Mouse (Mus musculus) gastrocnemius, adult 2 months (tissue): ENCODE data around the gene Nit2. TPM values are rescaled to one million over a fixed set of nuclear protein-coding genes. Genes with fewer than 3 reads are reported as not detected.
"Not testable (repeated sequence)": the region's sequence is repeated elsewhere in the genome, so short reads cannot be mapped to it uniquely, and the experiment has no call there.

Experiments
- DNase-seq: peaks from one replicate; pipeline ENCODE4 v3.0.0; 2022
- H3K27ac ChIP-seq: fragments of 200-600 bp; 2 replicates; pipeline ENCODE4 v1.8.1; 2022; ENCODE audit warnings: mild to moderate bottlenecking
- H3K4me3 ChIP-seq: fragments of 200-600 bp; 2 replicates; pipeline ENCODE4 v1.8.1; 2022; ENCODE audit warnings: mild to moderate bottlenecking, moderate library complexity
- CTCF ChIP-seq: fragments of 200-600 bp; IDR thresholded peaks from 2 replicates; pipeline ENCODE4 v1.8.1; 2022; ENCODE audit warnings: antibody characterized with exemption, mild to moderate bottlenecking, moderate library complexity
- intact Hi-C: fragments of 180-260 bp; cut with DNase I; formaldehyde crosslinking; loops from one replicate; pipeline ENCODE4 v1.15.1; 2025
- total RNA-seq, 2 experiments: library from RNA; stranded (reverse); gene quantifications; 2 replicates each; pipeline ENCODE4 v1.2.3; 2021

Gene Nit2
- total RNA-seq, 2 experiments from 2014 or later = 22.7 to 24.3 TPM

GRCm38 (mm10) chr16:57177254-57177653 is 10.1 kb upstream of the Nit2 start:
- intact Hi-C loops = no loop called here

DNA sequence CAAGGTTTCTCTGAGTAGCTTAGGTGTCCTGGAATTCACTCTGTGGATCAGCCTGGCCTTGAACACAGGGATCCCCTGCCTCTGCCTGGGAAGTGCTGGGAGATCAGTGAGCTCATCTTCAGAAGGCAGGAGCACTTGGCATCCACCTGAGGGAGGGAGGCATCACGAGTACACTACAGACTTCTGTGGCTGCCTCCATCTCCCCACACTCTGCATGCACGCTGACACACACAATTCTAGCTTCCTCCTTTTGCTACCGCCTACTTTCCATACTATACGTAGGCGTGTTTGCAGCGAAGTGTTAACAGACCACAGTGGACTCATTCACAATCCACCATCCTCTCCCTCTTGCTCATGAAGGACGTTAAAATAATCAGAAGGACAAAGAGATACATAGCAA is 9.1 kb upstream of the Nit2 start:
- Histone ChIP-seq H3K4me3 (no peak overlapping the region), H3K27ac (no peak overlapping the region)
- no peak for TF ChIP-seq CTCF
- DNase-seq = no peak
- intact Hi-C loops = no loop called here

More at GRCm38 (mm10) chr16:57177254-57177653, 10.1 kb upstream of the Nit2 start:
- DNase-seq = no peak
- TF ChIP-seq CTCF = peak; percentile 92
- H3K4me3 ChIP-seq = no peak overlapping the region
- H3K27ac ChIP-seq = no peak overlapping the region

DNA sequence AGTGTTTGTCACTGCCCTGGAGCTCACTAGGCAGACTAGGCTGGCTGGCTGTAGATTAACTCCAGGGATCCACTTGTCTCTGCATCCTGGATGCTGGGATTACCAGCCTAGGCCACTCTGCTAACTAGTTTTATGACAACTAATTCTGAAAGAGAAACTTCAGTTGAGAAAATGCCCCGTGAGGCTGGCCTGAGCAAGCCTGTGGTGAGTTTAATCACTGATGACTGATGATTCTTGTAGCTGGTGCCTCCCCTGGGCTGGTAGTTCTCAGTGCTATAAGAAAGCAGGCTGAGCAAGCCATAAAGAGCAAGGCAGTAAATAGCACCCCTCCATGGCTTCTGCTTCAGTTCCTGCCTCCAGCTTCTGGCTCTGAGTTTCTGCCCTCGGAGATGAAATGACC is 8.6 kb upstream of the Nit2 start:
- intact Hi-C loops = no loop called here
- H3K27ac ChIP-seq = no peak overlapping the region
- DNase-seq = no peak
- H3K4me3 ChIP-seq = no peak overlapping the region
- no peak for TF ChIP-seq CTCF

- H3K4me3 ChIP-seq, H3K27ac ChIP-seq, intact Hi-C loops, DNase-seq: not testable (repeated sequence)
Observed at GRCm38 (mm10) chr16:57174480-57174879, 7.3 kb upstream of the Nit2 start.

GRCm38 (mm10) chr16:57171570-57171969 is 4.4 kb upstream of the Nit2 start:
- intact Hi-C loops = no loop called here
- Histone ChIP-seq H3K4me3 (no peak overlapping the region), H3K27ac (no peak overlapping the region)
- no peak for TF ChIP-seq CTCF
- DNase-seq = no peak

DNA sequence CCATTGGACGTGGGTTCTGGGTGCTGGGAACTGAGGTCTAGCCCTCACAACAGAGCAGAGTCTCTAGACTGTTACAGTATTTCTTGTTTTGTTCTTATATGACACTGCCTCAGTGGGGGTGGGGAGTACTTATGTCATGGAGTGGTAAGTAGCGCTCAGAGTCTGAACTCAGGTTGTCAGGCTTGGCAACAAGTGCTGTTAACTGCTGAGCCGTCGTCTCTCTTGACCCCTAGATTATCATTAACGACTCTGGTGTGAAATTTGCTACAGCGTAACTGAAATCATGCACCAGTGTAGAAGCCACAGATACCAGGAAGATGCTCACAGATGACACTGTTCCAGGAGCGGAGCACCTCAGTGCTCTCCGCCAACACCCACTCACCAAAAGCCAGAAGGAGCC is 4.0 kb upstream of the Nit2 start:
- intact Hi-C loops = no loop called here
- TF ChIP-seq CTCF = no peak
- no peak for DNase-seq
- no peak overlapping the region for H3K27ac ChIP-seq
- no peak overlapping the region for H3K4me3 ChIP-seq

GRCm38 (mm10) chr16:57168236-57168635 is 1.1 kb upstream of the Nit2 start:
- H3K4me3 ChIP-seq = no peak overlapping the region
- no peak for DNase-seq
- intact Hi-C loops = loop anchor here (5.0 to 10.0 kb wide), 2 partner anchors 363 to 396 kb away; no protein-coding TSS in a partner anchor
- H3K27ac ChIP-seq = no peak overlapping the region
- no peak for TF ChIP-seq CTCF

GRCm38 (mm10) chr16:57167514-57167912 is 372 bp upstream of the Nit2 start:
- H3K27ac ChIP-seq = peak overlapping the region; percentile 89
- H3K4me3 ChIP-seq = peak overlapping the region; percentile 78
- intact Hi-C loops = loop anchor here (5.0 to 10.0 kb wide), 2 partner anchors 363 to 395 kb away; no protein-coding TSS in a partner anchor
- no peak for TF ChIP-seq CTCF
- DNase-seq = no peak

GRCm38 (mm10) chr16:57166086-57166485 is 1.1 kb downstream of the Nit2 start:
- peak overlapping the region; percentile 78 for H3K4me3 ChIP-seq
- H3K27ac ChIP-seq = peak overlapping the region; percentile 89
- TF ChIP-seq CTCF = no peak
- DNase-seq = no peak
- intact Hi-C loops = loop anchor here (5.0 to 10.0 kb wide), 2 partner anchors 361 to 394 kb away; no protein-coding TSS in a partner anchor

- Histone ChIP-seq H3K27ac (no peak overlapping the region), H3K4me3 (no peak overlapping the region)
- TF ChIP-seq CTCF = no peak
- intact Hi-C loops = loop anchor here (5.0 to 10.0 kb wide), 2 partner anchors 360 to 393 kb away; no protein-coding TSS in a partner anchor
- DNase-seq = no peak
Observed at GRCm38 (mm10) chr16:57165157-57165556, 2.0 kb downstream of the Nit2 start.

DNA sequence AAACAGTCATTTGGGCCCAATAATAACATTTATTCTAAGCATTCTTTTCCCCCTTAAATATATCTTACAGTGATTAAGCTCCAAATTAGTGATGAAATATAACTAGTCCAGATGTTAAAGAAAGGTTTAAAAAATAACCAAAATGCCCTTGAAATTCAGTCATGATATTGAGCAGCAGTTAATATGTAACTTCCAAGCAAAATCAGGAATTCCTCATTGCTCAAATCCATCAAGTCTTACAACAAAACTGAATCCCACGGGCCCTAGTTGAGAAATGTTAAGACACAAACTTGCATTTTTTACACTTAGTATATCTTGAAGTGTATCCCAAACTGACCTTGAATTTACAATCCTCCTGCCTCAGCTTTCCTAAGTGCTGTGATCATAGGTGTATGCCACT is 3.4 kb downstream of the Nit2 start:
- Histone ChIP-seq H3K4me3 (no peak overlapping the region), H3K27ac (no peak overlapping the region)
- DNase-seq = no peak
- TF ChIP-seq CTCF = no peak
- intact Hi-C loops = loop anchor here (10.0 kb wide), 1 partner anchor 359 kb away; no protein-coding TSS in a partner anchor

DNA sequence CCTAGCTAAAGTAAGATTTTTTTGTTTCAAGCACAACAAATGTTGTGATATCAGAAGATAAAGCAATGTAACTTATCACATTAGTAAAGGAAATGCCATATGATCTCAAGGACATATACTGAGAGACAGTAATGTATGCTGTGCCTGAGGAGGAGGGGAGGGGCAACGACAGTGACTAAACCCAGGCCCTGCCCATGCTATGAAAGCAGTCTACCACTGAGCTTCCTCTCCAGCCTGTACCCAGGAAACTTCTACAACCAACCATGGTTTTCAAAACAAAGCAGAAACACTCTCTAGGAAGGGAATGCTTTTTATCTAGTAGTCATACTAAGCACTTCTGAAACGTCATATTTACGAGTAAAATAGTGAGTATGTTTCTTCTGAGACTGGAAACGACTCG is 4.3 kb downstream of the Nit2 start:
- intact Hi-C loops = loop anchor here (10.0 kb wide), 1 partner anchor 358 kb away; no protein-coding TSS in a partner anchor
- Histone ChIP-seq H3K4me3 (no peak overlapping the region), H3K27ac (no peak overlapping the region)
- no peak for DNase-seq
- no peak for TF ChIP-seq CTCF

- TF ChIP-seq CTCF = no peak
- Histone ChIP-seq H3K27ac (no peak overlapping the region), H3K4me3 (no peak overlapping the region)
- no peak for DNase-seq
- intact Hi-C loops = loop anchor here (10.0 kb wide), 1 partner anchor 355 kb away; no protein-coding TSS in a partner anchor
Observed at GRCm38 (mm10) chr16:57159835-57160234, 7.3 kb downstream of the Nit2 start.

GRCm38 (mm10) chr16:57157728-57158127 is 9.4 kb downstream of the Nit2 start:
- no peak for TF ChIP-seq CTCF
- DNase-seq = no peak
- H3K4me3 ChIP-seq = no peak overlapping the region
- intact Hi-C loops = no loop called here
- no peak overlapping the region for H3K27ac ChIP-seq
